Mouse (Mus musculus) lung, embryonic 16.5 days (tissue): ENCODE data around the gene Slc25a29. TPM values are rescaled to one million over a fixed set of nuclear protein-coding genes. Genes with fewer than 3 reads are reported as not detected.

ENCODE experiments used
- microRNA counts: library from miRNA; unstranded; fragments of <30 nt; microRNA quantifications from one replicate; lab custom pipeline; 2016
- microRNA-seq: library from miRNA; unstranded; fragments of <30 nt; microRNA quantifications from one replicate; pipeline ENCODE4, GENCODE M21; 2016
- polyA plus RNA-seq: library from polyadenylated mRNA; unstranded; fragments of >200 nt; fragmentation: Nextera tagmentation; extraction: Ambion mirVana; gene quantifications from 2 replicates; pipeline ENCODE4 v1.2.1, GENCODE M21; 2015

Gene Slc25a29
- polyA plus RNA-seq, 1 experiment from 2014 or later: 7.8 TPM

MicroRNAs encoded within 50 kb of the gene (microRNA counts, 519-probe panel; counts per million panel counts)
- not detected for microRNA mmu-miR-345-3p (lab: Ali Mortazavi, UCI)
- microRNA mmu-miR-345-5p (lab: Ali Mortazavi, UCI): 2,740 counts per million, percentile 50 among the panel's probes with 10 or more counts

Small RNA genes within 50 kb of the gene (microRNA-seq; reads per million reads assigned to microRNA genes)
- 80.4 reads per million, percentile 48 among the genes with 10 or more reads in this experiment for gene Mir345

Other genes starting within 250 kb of the Slc25a29 start
- 1.1 and 1.9 TPM in 2 replicates for gene Degs2, start 133.6 kb downstream of the Slc25a29 start, polyA plus RNA-seq
- gene Yy1, start 42.9 kb downstream of the Slc25a29 start, polyA plus RNA-seq: 14.6 and 14.9 TPM in 2 replicates
- gene Slc25a47, start 163 bp upstream of the Slc25a29 start, polyA plus RNA-seq: 9.3 and 9.5 TPM in 2 replicates
- 7.7 and 10.9 TPM in 2 replicates for gene Wdr25, start 57.7 kb upstream of the Slc25a29 start, polyA plus RNA-seq
- 77.0 and 77.8 TPM in 2 replicates for gene Wars, start 58.3 kb upstream of the Slc25a29 start, polyA plus RNA-seq
- gene Begain, start 232.3 kb upstream of the Slc25a29 start, polyA plus RNA-seq: 3.2 and 3.9 TPM in 2 replicates